Mouse (Mus musculus): Measurements from ENCODE around the gene Zmynd8. TPM values are rescaled to one million over a fixed set of nuclear protein-coding genes. Genes with fewer than 3 reads are reported as not detected.

Gene Zmynd8
- total and polyA plus RNA-seq, 3 experiments: 30.3 to 89.2 (median 41.6) TPM

- peaks cover 75% of the 10 kb centered on the region for H3K79me2 ChIP-seq (ENCODE audit: control insufficient read depth, insufficient read depth, low read length, poor library complexity)
These were observed 36.9 kb downstream of the Zmynd8 start for GRCm38 (mm10) chr2:165861683-165862594.

GRCm38 (mm10) chr2:165860962-165861682 lies 37.7 kb downstream of the Zmynd8 start:
- Histone ChIP-seq H3K9me3 (replicated peaks; ENCODE audit: insufficient read depth, low read length) (no peaks in the 10 kb centered on the region), H3K4me3 (ENCODE audit: control insufficient read depth in 1 of 2, insufficient read depth in 1 of 2, low read depth in 2 of 2, low read length in 2 of 2) (no peak overlapping the region), H3K4me1 (ENCODE audit: control insufficient read depth in 1 of 2, insufficient read depth in 2 of 2, low read length in 2 of 2) (peaks cover 5 to 32% of the 10 kb centered on the region in 2 experiments; a peak in 3 of 4 replicates), H3K79me2 (ENCODE audit: control insufficient read depth, insufficient read depth, low read length, poor library complexity) (peaks cover 77% of the 10 kb centered on the region), H3K27ac (ENCODE audit: control insufficient read depth, low read depth, low read length) (no peak overlapping the region), H3K36me3 (ENCODE audit: control insufficient read depth in 1 of 2, insufficient read depth in 2 of 2, low read length in 2 of 2) (peaks cover 14 to 21% of the 10 kb centered on the region in 2 experiments), H3K27me3 (ENCODE audit: control insufficient read depth in 1 of 2, insufficient read depth in 2 of 2, low read length in 2 of 2) (no peaks in the 10 kb centered on the region), H3K9ac (ENCODE audit: control insufficient read depth, low read depth, low read length, poor library complexity, severe bottlenecking) (no peak overlapping the region)
- TF ChIP-seq CTCF (IDR thresholded peaks at IDR 0.05 in 2 of 3, conservative IDR thresholded peaks at IDR 0.05 in 1 of 3; ENCODE audit: control insufficient read depth in 1 of 3, insufficient read depth in 1 of 3, low read depth in 2 of 3, low read length in 3 of 3, poor library complexity in 1 of 3, severe bottlenecking in 1 of 3) (no peak), MAFK (IDR thresholded peaks at IDR 0.05; ENCODE audit: borderline replicate concordance, low read depth, low read length) (no peak), ELF1 (IDR thresholded peaks at IDR 0.05; ENCODE audit: low read depth, low read length) (no peak), KAT2A (conservative IDR thresholded peaks at IDR 0.05; ENCODE audit: low read depth, low read length) (no peak), RCOR1 (IDR thresholded peaks at IDR 0.05; ENCODE audit: low read depth, low read length) (no peak), JUND (IDR thresholded peaks at IDR 0.05; ENCODE audit: low read depth, low read length) (no peak), POLR2AphosphoS2 (IDR thresholded peaks at IDR 0.05; ENCODE audit: low read length) (no peak), MYB (IDR thresholded peaks at IDR 0.05; ENCODE audit: low read depth, low read length) (no peak), CHD1 (IDR thresholded peaks at IDR 0.05; ENCODE audit: low read depth, low read length) (no peak), GATA1 (IDR thresholded peaks at IDR 0.05; ENCODE audit: low read depth, low read length) (no peak), POLR2A (IDR thresholded peaks at IDR 0.05; ENCODE audit: control insufficient read depth in 1 of 2, insufficient read depth in 1 of 2, low read depth in 1 of 2, low read length in 2 of 2, poor library complexity in 1 of 2) (no peak), TAL1 (IDR thresholded peaks at IDR 0.05; ENCODE audit: low read length) (no peak), GABPA (IDR thresholded peaks at IDR 0.05; ENCODE audit: low read depth, low read length) (no peak), BHLHE40 (IDR thresholded peaks at IDR 0.05; ENCODE audit: borderline replicate concordance, low read depth, low read length) (no peak), SMC3 (IDR thresholded peaks at IDR 0.05; ENCODE audit: low read depth, low read length) (no peak), NELFE (IDR thresholded peaks at IDR 0.05; ENCODE audit: low read depth, low read length) (no peak), MAX (IDR thresholded peaks at IDR 0.05; ENCODE audit: low read length) (no peak), MXI1 (IDR thresholded peaks at IDR 0.05; ENCODE audit: low read depth, low read length) (no peak), USF1 (IDR thresholded peaks at IDR 0.05; ENCODE audit: low read depth, low read length) (no peak)
- no peak for DNase-seq (ENCODE audit: low read depth, low spot score)

More at GRCm38 (mm10) chr2:165861683-165862594, 36.9 kb downstream of the Zmynd8 start:
- Histone ChIP-seq H3K36me3 (ENCODE audit: control insufficient read depth in 1 of 2, insufficient read depth in 2 of 2, low read length in 2 of 2) (peaks cover 17 to 18% of the 10 kb centered on the region in 2 experiments), H3K9ac (ENCODE audit: control insufficient read depth, low read depth, low read length, poor library complexity, severe bottlenecking) (no peak overlapping the region), H3K27me3 (ENCODE audit: control insufficient read depth in 1 of 2, insufficient read depth in 2 of 2, low read length in 2 of 2) (no peaks in the 10 kb centered on the region), H3K9me3 (replicated peaks; ENCODE audit: insufficient read depth, low read length) (no peaks in the 10 kb centered on the region), H3K27ac (ENCODE audit: control insufficient read depth, low read depth, low read length) (no peak overlapping the region), H3K4me1 (ENCODE audit: control insufficient read depth in 1 of 2, insufficient read depth in 2 of 2, low read length in 2 of 2) (peaks cover 3 to 24% of the 10 kb centered on the region in 2 experiments; a peak in 3 of 4 replicates), H3K4me3 (ENCODE audit: control insufficient read depth in 1 of 2, insufficient read depth in 1 of 2, low read depth in 2 of 2, low read length in 2 of 2) (no peak overlapping the region)
- no peak for DNase-seq (ENCODE audit: low read depth, low spot score)
- no peak for TF ChIP-seq USF2 (IDR thresholded peaks at IDR 0.05; ENCODE audit: borderline replicate concordance in 1 of 2, insufficient read depth in 1 of 2, low read depth in 1 of 2, low read length in 2 of 2)
- no peak for TF ChIP-seq CHD1 (IDR thresholded peaks at IDR 0.05; ENCODE audit: low read depth, low read length)
- TF ChIP-seq CHD2 (IDR thresholded peaks at IDR 0.05; ENCODE audit: low read length): no peak
- TF ChIP-seq POLR2A (IDR thresholded peaks at IDR 0.05; ENCODE audit: control insufficient read depth in 1 of 2, insufficient read depth in 1 of 2, low read depth in 1 of 2, low read length in 2 of 2, poor library complexity in 1 of 2): no peak
- TF ChIP-seq E2F4 (IDR thresholded peaks at IDR 0.05; ENCODE audit: borderline replicate concordance, low read depth, low read length): no peak
- no peak for TF ChIP-seq ZMIZ1 (IDR thresholded peaks at IDR 0.05; ENCODE audit: low read depth, low read length)
- no peak for TF ChIP-seq USF1 (IDR thresholded peaks at IDR 0.05; ENCODE audit: low read depth, low read length)
- no peak for TF ChIP-seq TCF12 (IDR thresholded peaks at IDR 0.05; ENCODE audit: low read depth, low read length)
- TF ChIP-seq MEF2A (IDR thresholded peaks at IDR 0.05; ENCODE audit: extremely low read depth, insufficient replicate concordance, low read depth, low read length, poor library complexity, severe bottlenecking): no peak
- no peak for TF ChIP-seq MAZ (IDR thresholded peaks at IDR 0.05; ENCODE audit: low read depth, low read length)
- no peak for TF ChIP-seq MAFK (IDR thresholded peaks at IDR 0.05; ENCODE audit: borderline replicate concordance, low read depth, low read length)
- TF ChIP-seq EP300 (IDR thresholded peaks at IDR 0.05; ENCODE audit: low read depth in 1 of 2, low read length in 2 of 2): no peak
- no peak for TF ChIP-seq MYC (IDR thresholded peaks at IDR 0.05; ENCODE audit: low read depth, low read length)
- TF ChIP-seq ZKSCAN1 (IDR thresholded peaks at IDR 0.05; ENCODE audit: low read depth, low read length): no peak

All from MEL (cell line).